Mouse (Mus musculus) kidney, postnatal 36 days (tissue): ENCODE data around the gene Cacna1d.

Experiments used
- DNase-seq, 2 experiments: peaks; one replicate each; pipeline ENCODE4 v3.0.0; 2021 to 2022; ENCODE audit warnings: mixed read lengths in 2 of 2

The Cacna1d gene

GRCm38 (mm10) chr14:30457897-30458296 is 33.4 kb downstream of the Cacna1d start:
- DNase-seq, result peak; percentile 11 to 24

GRCm38 (mm10) chr14:30457436-30457835 is 33.8 kb downstream of the Cacna1d start:
- no peak for DNase-seq

- DNase-seq, result no peak
Measured at GRCm38 (mm10) chr14:30455801-30456595, 35.3 kb downstream of the Cacna1d start.

- DNase-seq, result peak in 1 of 2 experiments; percentile 14
Measured at GRCm38 (mm10) chr14:30439915-30440314, 51.3 kb downstream of the Cacna1d start.

- no peak for DNase-seq
Measured at GRCm38 (mm10) chr14:30435316-30435715, 55.9 kb downstream of the Cacna1d start.

- no peak for DNase-seq
Measured at GRCm38 (mm10) chr14:30430446-30430845, 60.8 kb downstream of the Cacna1d start.

- DNase-seq, result no peak
Measured at GRCm38 (mm10) chr14:30430026-30430425, 61.2 kb downstream of the Cacna1d start.

GRCm38 (mm10) chr14:30429606-30430005 is 61.6 kb downstream of the Cacna1d start:
- DNase-seq, result peak in 1 of 2 experiments; percentile 13

GRCm38 (mm10) chr14:30428757-30429156 is 62.5 kb downstream of the Cacna1d start:
- DNase-seq, result no peak

GRCm38 (mm10) chr14:30425876-30426275 is 65.4 kb downstream of the Cacna1d start:
- no peak for DNase-seq

GRCm38 (mm10) chr14:30425175-30425574 is 66.1 kb downstream of the Cacna1d start:
- DNase-seq, result no peak

GRCm38 (mm10) chr14:30424638-30425037 is 66.6 kb downstream of the Cacna1d start:
- DNase-seq, result no peak

- no peak for DNase-seq
Measured at GRCm38 (mm10) chr14:30422376-30423140, 68.7 kb downstream of the Cacna1d start.

GRCm38 (mm10) chr14:30419458-30419857 is 71.8 kb downstream of the Cacna1d start:
- no peak for DNase-seq

- DNase-seq, result no peak
Measured at GRCm38 (mm10) chr14:30419046-30419445, 72.2 kb downstream of the Cacna1d start.

GRCm38 (mm10) chr14:30415830-30416229 is 75.4 kb downstream of the Cacna1d start:
- DNase-seq, result no peak

GRCm38 (mm10) chr14:30414131-30414530 is 77.1 kb downstream of the Cacna1d start:
- DNase-seq, result no peak

GRCm38 (mm10) chr14:30409331-30409730 is 81.9 kb downstream of the Cacna1d start:
- no peak for DNase-seq

GRCm38 (mm10) chr14:30405456-30406225 is 85.6 kb downstream of the Cacna1d start:
- peak in 1 of 2 experiments; percentile 17 for DNase-seq

- DNase-seq, result no peak
Measured at GRCm38 (mm10) chr14:30378306-30378705, 112.9 kb downstream of the Cacna1d start.

GRCm38 (mm10) chr14:30372878-30373277 is 118.4 kb downstream of the Cacna1d start:
- DNase-seq, result peak in 1 of 2 experiments; percentile 42

GRCm38 (mm10) chr14:30371070-30371469 is 120.2 kb downstream of the Cacna1d start:
- DNase-seq, result no peak

- DNase-seq, result no peak
Measured at GRCm38 (mm10) chr14:30367074-30367473, 124.2 kb downstream of the Cacna1d start.
